Mouse (Mus musculus) thymus, adult 2 months (tissue): Measurements from ENCODE around the gene Awat2. TPM values are rescaled to one million over a fixed set of nuclear protein-coding genes. Genes with fewer than 3 reads are reported as not detected.

Source experiments
- DNase-seq: peaks from one replicate; pipeline ENCODE4 v3.0.0; 2021
- H3K27ac ChIP-seq: fragments of 200-500 bp; 2 replicates; pipeline ENCODE4 v1.5.1; 2012; ENCODE audit warnings: low read length, control low read depth; ENCODE audit not compliant: control insufficient read depth, insufficient read depth
- H3K27me3 ChIP-seq: fragments of 200-500 bp; 2 replicates; pipeline ENCODE4 v1.6.1; 2012; ENCODE audit warnings: mild to moderate bottlenecking, low read length, moderate library complexity, mixed read lengths; ENCODE audit not compliant: control insufficient read depth, insufficient read depth
- H3K36me3 ChIP-seq: fragments of 200-500 bp; 2 replicates; pipeline ENCODE4 v1.6.1; 2012; ENCODE audit warnings: mild to moderate bottlenecking, low read length, moderate library complexity; ENCODE audit not compliant: control insufficient read depth, insufficient read depth
- H3K4me1 ChIP-seq: fragments of 200-500 bp; replicated peaks from 2 replicates; pipeline ENCODE4 v1.6.1; 2012; ENCODE audit warnings: low read length; ENCODE audit not compliant: control insufficient read depth, insufficient read depth
- H3K4me3 ChIP-seq: fragments of 200-500 bp; 2 replicates; pipeline ENCODE4 v1.5.1; 2012; ENCODE audit warnings: mild to moderate bottlenecking, low read length, control low read depth, moderate library complexity; ENCODE audit not compliant: control insufficient read depth, insufficient read depth
- CTCF ChIP-seq: fragments of 200-500 bp; IDR thresholded peaks from 2 replicates; pipeline ENCODE4 v1.5.1; 2012; ENCODE audit warnings: mild to moderate bottlenecking, control low read depth, low read length, moderate library complexity, borderline replicate concordance; ENCODE audit not compliant: control insufficient read depth, poor library complexity, insufficient read depth; ENCODE audit errors: extremely low read depth
- POLR2A ChIP-seq: fragments of 200-500 bp; IDR thresholded peaks from 2 replicates; pipeline ENCODE4 v1.6.1; 2012; ENCODE audit warnings: mild to moderate bottlenecking, low read length, control low read depth, moderate library complexity; ENCODE audit not compliant: control insufficient read depth, poor library complexity, insufficient read depth; ENCODE audit errors: extremely low read depth
- WGBS: fragments of 180-500 bp; shearing (Covaris S2); methylation state at CpG from one replicate; pipeline ENCODE4 v1.1.7; 2018; 5-methylcytosine and 5-hydroxymethylcytosine counted together
- polyA plus RNA-seq: library from polyadenylated mRNA; depleted of rRNA; stranded (reverse); fragments of >200 nt; gene quantifications from 2 replicates; pipeline ENCODE4 v1.2.3, GENCODE M21; 2012

Awat2 gene
- polyA plus RNA-seq, 1 experiment = 0.93 TPM

DNA sequence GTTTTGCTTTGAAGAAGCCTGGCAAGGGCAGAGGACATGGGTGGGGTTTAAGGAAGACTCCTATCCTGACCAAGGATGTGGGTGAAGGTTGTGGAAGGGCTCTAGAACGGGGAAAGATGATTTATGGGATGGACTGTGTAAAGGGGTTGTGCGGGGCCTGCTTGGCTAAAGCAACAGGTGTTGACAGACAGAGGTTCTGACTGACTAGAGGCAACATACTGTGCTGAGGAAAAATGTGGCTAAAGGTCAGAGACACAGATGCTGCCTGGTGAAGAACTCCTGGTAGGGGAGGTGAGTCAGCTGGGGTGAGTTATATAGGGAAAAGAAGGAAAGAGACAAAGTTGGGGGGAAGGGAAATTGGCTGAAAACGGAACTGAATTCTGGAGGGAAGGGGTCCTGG, 10.2 kb downstream of the Awat2 start:
- H3K27me3 ChIP-seq = no peaks in the 10 kb centered on the region
- H3K4me1 ChIP-seq = no peaks in the 10 kb centered on the region
- no peak overlapping the region for H3K27ac ChIP-seq
- H3K4me3 ChIP-seq = no peak overlapping the region
- 83% methylated on average over 3 of the region's 3 CpGs for WGBS
- TF ChIP-seq CTCF = no peak
- no peak for TF ChIP-seq POLR2A
- no peaks in the 10 kb centered on the region for H3K36me3 ChIP-seq
- DNase-seq = no peak

- Histone ChIP-seq H3K4me1 (no peaks in the 10 kb centered on the region), H3K27me3 (no peaks in the 10 kb centered on the region), H3K4me3 (no peak within 1 kb of the TSS), H3K27ac (no peak within 1 kb of the TSS), H3K36me3 (no peaks in the 10 kb centered on the region)
- WGBS = 96% methylated on average over 21 of the region's 21 CpGs
- DNase-seq = no peak
- TF ChIP-seq CTCF (no peak), POLR2A (no peak)
Measured at GRCm38 (mm10) chrX:100428693-100429092, 13.8 kb downstream of the Awat2 start, which contains the start of gene Otud6a. Gene Otud6a, plus strand, starts transcription at chrX:100429013.

DNA sequence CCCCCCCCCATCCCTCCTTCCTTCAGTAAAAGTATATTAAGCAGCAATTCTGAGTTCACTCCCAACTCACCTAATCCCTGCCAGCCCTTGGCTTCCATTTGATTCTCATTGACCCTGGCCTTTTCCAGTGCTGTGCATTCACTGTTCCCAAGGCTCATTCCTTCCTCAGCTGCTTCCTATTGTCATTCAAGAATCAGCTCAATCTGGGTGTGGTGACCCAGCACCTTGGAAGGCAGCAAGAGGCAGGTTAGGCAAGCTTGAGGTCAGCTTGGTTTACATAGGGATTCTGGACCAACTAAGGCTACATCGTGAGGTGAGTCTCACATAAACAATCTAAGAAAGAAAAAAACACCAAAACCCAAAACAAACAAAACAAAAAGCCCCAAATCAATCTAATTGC, 33.3 kb downstream of the Awat2 start:
- Histone ChIP-seq H3K36me3 (no peaks in the 10 kb centered on the region), H3K4me3 (no peak overlapping the region), H3K27ac (no peak overlapping the region), H3K4me1 (no peaks in the 10 kb centered on the region), H3K27me3 (no peaks in the 10 kb centered on the region)
- no peak for DNase-seq
- TF ChIP-seq POLR2A (no peak), CTCF (no peak)
- WGBS = 91% methylated on average over 1 of the region's 1 CpGs

DNA sequence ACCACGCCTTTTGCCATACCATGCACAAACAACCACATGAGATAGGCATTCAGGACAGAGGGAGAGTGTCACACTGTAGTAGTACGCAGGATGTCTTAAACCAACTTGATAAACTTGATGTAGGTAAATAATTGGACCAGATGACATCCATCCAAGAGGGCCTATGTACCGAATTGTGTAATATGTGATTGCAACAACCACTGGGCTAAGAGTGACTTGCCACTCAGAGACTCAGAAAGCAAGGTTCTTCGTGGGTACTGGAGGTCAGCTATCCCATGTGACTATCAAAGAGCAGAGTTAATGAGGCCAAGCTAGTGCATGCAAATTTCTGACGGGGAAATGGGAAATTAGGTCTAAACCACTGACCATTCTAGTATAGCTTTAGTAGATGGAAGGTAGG, 40.9 kb downstream of the Awat2 start:
- Histone ChIP-seq H3K4me3 (no peak overlapping the region), H3K27ac (no peak overlapping the region), H3K4me1 (no peaks in the 10 kb centered on the region), H3K27me3 (no peaks in the 10 kb centered on the region), H3K36me3 (no peaks in the 10 kb centered on the region)
- DNase-seq = no peak
- WGBS = 93% methylated on average over 5 of the region's 5 CpGs
- no peak for TF ChIP-seq POLR2A

GRCm38 (mm10) chrX:100400900-100401299, 41.6 kb downstream of the Awat2 start:
- TF ChIP-seq CTCF (no peak), POLR2A (no peak)
- DNase-seq = no peak
- Histone ChIP-seq H3K36me3 (no peaks in the 10 kb centered on the region), H3K27me3 (no peaks in the 10 kb centered on the region), H3K4me3 (no peak overlapping the region), H3K4me1 (no peaks in the 10 kb centered on the region), H3K27ac (no peak overlapping the region)

- no peak for DNase-seq
- no peaks in the 10 kb centered on the region for H3K36me3 ChIP-seq
- H3K4me3 ChIP-seq = no peak overlapping the region
- no peaks in the 10 kb centered on the region for H3K27me3 ChIP-seq
- 80% methylated on average over 8 of the region's 8 CpGs for WGBS
- TF ChIP-seq POLR2A (no peak), CTCF (no peak)
- no peaks in the 10 kb centered on the region for H3K4me1 ChIP-seq
- no peak overlapping the region for H3K27ac ChIP-seq
Measured at GRCm38 (mm10) chrX:100395026-100395425, 47.5 kb downstream of the Awat2 start.

- Histone ChIP-seq H3K27me3 (no peaks in the 10 kb centered on the region), H3K4me1 (no peaks in the 10 kb centered on the region), H3K27ac (no peak overlapping the region), H3K4me3 (no peak overlapping the region), H3K36me3 (no peaks in the 10 kb centered on the region)
- no peak for TF ChIP-seq POLR2A
- no peak for TF ChIP-seq CTCF
- WGBS = 81% methylated on average over 7 of the region's 7 CpGs
- DNase-seq = no peak
Measured at GRCm38 (mm10) chrX:100394223-100394861, 48.2 kb downstream of the Awat2 start.
